Mouse (Mus musculus) embryo, embryonic 10.5 days (tissue): ENCODE data around the gene Scube2.

Experiments used
- DNase-seq: peaks from one replicate; pipeline ENCODE4 v3.0.0-alpha.2; 2015; ENCODE audit warnings: low spot score

The Scube2 gene

DNA sequence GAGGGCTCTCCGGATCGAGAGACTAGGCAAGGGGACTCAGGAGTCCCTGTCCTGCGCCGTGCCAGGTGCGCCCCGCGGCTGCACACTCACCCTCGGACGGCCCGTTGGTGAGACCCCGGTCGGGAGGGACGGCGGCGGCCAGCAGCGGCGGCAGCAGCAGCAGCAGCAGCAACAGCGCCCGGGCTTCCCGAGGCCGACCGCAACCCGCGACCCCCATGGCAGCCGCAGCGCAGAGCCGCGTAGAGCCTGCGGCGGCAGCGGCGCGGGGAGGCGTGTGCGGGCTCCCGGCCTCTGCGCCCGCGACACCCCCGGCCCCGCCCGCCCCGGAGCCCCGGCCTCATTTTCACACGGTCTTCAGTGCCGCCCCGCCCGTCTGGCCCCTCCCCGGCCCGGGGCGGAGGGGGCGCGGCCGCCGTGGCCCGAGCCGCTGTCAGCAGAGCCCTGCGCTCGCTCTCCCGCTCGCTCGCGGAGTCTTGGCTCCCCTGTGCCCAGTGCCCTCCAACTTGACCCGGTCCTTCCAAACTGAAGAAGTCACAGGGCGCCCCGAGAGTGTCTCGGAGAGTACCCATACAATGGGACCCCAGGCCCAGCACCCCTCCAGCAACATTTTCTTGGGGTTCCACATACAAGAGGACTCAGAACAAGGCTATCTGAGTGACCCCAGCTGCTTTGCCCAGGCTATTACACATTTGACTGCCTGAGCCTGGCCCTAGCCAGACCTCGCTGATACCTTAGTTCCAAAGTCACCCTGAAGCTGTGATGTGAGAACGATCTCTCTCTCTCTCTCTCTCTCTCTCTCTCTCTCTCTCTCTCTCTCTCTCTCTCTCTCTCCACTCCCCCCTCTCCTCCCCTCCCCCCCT, at the start of gene Scube2:
TSS of gene Scube2 (minus strand) at position 310 of the 860 bp plus-strand sequence.
- peak; percentile 59 for DNase-seq

DNA sequence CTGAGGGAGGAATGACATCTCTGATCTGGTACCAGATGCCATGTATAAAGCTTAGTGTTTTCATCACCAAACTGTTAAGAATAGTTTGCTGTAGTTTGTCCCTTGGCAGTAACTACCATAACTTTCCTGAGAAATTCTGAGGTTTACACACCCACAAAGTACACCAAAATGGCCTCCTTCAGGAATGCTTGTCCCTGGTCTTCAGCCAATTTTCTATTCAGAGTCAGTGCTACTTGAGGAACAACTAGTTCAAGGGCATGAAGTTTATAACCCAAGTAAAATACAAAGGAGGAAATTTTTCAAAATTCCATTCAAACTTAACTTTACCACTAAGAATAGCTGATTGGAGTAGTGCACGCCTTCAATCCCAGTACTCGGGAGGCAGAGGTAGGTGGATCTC, 40.7 kb upstream of the Scube2 start:
- no peak for DNase-seq

DNA sequence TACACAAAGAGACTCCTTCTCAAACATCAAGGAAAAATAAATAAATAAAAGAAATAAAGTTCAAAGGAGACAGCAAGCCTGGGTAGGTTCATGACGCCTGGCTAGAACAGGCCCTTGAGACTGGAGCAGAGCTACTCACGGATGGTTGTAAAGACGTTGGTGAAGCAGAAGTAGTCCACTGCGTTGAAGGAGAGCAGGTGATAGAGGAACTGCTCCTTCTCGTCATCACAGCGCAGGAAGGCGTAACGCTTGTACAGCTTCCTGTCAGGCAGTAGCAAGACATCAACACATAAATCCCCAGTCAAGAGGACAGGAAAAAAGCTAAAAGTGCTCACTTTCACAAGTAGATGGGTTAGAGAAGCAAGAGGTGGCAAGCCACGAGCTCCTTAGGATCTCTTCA, 35.4 kb upstream of the Scube2 start:
- DNase-seq = no peak

DNA sequence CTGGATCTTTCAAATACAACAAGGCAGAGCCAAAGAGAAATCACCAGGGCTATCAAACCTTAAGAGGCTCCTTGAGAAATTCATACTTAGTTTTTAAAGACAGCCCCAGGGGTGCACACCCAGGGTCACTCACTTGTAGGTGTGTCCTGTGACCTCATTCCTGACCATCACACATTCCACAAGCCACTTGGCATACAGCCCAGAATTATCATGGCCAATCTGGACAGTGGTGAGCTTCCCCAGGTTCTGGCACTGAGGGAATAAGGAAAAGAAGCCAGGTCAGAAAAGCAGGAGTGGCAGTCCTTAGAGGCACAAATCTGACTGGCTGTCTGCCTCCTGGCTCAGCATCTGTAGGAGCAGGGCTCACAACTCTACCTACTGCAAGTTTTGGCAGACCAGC, 33.4 kb upstream of the Scube2 start:
- DNase-seq = no peak

DNA sequence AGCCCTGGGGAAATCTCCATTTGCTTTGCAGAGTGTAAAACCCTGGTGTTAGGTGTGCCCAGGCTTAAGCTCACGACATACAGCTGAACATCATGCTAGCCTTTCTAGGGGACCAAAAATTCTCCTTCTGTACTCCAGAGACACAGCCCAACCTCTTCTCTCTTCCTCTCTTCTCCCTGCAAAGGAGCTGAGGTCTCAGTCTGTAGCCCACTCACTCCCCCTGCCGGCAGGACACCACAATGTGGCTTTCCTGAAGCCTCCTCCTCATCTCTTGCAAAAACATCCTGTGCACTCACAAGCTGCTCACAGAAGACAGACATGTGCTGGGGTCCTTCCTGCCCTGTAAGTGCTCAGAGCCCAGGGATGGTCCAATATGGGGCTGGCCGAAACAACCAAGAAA, 27.1 kb upstream of the Scube2 start:
- DNase-seq = peak; percentile 86

DNA sequence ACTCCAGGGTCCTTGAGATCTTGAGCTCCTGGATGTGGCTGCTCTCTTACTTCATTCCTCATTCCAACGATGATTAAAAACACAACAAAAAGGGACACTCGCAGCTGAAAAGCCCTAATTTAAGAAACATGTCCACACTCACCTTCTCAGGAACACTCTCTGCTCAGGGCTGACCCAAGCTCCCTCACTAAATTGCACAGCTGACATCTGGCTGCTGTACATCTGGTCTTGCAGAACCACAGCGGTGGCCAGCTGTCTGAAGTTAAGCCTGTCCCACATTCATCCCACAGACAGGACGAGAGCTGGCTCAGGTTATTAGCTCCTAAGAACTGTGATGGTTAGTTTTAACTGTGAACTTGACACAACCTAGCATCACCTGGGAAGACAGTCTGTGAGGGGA, 26.3 kb upstream of the Scube2 start:
- DNase-seq = no peak

DNA sequence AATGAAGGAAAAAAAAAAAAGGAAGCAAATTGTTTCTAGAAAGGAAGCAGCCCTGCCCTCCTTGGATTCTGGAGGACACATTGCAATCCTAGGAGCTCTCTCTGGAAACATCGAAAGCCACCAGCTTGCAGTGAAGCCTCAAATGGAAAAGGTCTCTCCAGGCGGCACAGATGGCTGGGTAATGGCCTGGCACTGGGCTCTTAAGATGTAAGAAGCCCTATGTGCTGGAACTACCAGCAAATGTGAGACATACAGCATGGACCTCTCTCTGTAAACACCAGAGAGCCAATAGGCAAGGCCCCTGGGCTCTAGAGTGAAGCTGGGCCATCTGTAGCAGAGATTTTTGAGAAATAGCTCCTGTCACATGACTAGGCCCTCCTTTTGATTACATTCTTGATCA, 24.8 kb upstream of the Scube2 start:
- DNase-seq = no peak

DNA sequence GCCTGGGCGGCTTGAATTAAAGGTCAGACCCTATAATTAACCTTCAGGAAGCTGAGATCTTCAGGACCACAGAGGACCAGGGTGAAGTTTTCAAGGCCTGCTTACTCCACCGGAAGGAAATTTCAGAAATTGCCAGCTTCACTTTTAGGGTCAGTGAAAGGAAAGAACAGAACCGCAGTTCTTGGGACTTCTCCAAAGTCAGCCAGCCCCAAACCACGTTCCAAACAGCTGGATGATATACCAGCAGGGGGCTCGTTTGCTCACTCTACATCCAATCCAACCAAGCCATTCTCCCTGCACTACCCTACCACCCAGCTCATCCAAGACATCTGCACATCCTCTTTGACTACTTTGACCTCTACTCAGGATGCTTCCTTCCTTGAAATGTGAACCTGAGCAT, 23.8 kb upstream of the Scube2 start:
- no peak for DNase-seq

DNA sequence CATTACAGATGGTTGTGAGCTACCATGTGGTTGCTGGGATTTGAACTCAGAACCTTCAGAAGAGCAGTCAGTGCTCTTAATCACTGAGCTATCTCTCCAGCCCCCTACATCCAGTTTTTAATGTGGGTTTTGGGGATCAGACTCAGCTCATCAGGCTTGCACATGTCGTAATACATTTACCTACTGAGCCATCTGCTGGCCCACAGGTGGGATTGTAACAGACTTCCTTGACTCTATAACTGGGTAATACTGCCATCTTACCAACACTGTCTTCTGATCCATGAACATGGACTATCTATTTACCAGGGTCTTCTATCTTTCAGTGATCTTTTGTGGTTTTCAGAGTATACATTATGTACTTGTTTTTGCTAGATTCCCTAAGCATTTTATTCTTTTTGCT, 20.8 kb upstream of the Scube2 start:
- DNase-seq = no peak

DNA sequence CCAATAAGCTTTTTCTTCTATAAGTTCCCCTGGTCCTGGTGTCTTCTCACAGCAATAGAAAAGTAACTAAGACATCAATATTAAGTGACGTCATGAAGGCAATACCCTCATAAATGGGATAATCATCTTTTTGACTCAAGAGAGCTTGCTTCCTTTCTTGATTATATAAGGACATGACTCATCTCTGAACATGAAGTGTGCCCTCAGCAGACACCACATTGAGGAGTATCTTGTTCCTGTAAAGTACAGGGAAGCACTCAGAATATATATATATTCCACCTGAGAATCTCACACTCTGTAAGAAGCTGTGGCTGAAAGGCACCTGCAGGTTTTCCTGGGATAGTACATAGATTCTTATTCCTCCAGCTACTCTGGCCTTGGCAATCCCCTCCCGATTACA, 17.1 kb upstream of the Scube2 start:
- no peak for DNase-seq

DNA sequence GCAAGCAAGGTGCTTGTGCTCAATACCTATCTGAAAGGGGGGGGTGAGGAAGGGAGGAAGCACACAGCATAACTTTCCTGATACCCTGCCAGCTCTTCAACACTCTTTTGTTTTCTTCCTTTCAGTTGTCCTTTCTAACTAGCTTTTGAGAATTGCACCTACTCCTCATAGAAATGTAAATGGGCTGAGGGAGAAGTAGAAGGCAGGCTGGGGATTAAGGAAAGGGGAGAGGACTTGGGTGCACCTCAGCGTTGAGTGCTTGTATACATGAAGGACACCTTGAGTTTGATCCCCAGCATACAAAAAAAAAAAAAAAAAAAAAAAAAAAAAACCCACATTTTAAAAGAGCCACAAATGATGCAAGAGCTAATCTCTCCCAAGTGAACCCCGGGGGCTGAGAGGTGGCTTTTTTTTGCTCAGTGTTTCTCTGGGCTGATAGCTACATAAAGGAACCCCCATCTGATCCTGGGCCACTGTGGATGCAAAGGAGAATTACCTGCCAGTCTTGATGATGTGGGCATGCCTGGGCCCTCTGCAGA, 16.2 kb upstream of the Scube2 start:
- DNase-seq = no peak

DNA sequence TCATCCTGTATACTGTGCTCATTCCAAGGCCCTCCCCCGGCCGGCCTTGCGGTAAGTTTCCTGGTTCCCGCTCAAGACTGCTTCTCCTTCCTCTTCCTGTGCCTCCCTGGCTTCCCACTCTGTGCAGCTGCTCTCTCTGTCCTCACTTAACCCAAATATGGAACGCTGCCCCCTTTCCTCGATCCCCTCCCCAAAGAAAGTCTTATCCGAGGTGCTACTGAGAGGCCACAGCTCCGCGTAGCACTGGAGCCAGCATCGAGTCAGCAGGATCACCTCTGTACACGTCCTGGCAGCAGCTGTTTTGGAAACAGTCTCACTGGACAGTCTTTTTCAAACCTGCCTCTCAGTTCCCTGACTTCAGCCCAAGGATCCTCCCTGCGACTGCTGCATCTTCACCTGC, 13.7 kb upstream of the Scube2 start:
- no peak for DNase-seq

DNA sequence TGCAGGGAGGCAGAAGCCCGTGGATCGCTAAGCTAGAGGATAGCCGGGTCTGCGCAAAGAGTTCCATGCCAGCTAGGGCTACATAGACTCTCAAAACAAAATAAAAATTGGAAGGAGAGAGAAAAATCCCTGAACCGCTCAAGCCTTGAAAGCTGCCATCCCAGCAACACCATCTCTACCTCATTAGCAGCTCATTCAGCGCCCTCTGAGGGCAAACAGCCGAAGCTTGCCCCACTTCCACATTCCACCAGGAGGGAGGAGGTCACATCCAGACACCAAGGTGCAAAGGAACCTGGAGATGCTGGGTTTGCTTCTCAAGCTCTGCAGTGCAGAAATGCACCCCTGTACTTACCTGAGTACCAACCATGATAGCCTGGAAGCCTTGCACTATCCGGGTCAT, 10.6 kb upstream of the Scube2 start:
- no peak for DNase-seq

DNA sequence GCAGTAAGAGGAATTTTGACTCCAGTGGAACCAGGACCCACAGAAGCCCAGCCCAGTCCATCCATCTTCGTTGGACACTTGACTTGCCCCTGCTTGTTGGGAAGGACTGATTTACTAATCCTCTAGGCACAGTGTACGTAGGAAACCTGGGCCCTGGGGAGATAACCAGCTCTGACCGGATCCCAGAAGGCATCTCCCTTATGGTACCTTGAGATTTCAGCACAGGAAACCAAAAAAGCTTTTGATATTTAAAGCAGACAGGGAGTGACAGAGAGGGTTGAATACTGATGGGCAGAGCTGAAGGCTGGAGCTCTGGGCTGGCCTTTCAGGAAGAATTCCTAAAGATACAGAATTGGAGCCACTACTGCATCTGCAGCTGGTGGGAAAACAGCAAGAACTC, 10.1 kb upstream of the Scube2 start:
- DNase-seq = no peak

DNA sequence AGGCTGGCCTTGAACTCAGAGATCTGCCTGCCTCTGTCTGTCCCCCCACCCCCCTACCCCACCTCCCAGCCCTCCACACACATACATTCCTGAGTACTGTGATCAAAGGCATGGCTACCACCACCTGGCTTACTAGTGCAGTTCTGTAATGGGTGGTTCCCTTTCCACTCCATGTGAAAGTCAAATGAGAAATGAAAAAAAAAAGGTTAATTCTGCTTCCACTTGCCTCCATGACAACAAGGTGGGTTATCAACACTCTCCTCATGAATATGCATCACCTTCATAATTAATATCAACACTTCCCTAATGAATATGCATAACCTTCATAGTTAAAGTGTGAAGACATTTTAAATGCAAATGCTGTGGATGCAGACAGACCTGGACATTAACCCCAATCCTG, 9.6 kb upstream of the Scube2 start:
- DNase-seq = no peak

DNA sequence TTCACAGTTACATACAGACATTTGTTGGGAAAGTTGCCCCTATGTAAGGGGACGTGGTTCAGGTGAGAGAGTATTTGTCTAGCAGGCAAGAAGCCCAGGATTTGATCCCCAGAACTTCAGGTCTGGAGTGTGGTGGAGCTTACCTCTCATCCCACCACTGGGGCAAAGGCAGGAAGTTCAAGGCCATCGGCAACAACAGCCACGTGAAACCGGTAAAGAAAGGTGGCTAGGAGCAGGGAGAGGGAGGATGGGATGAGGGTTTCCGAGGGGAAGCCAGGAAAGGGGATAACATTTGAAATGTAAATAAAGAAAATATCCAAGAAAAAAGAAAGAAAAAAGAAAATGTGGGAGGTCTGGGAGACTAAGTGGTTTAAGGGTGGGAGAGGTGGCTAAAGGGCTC, 7.7 kb upstream of the Scube2 start:
- DNase-seq = no peak

DNA sequence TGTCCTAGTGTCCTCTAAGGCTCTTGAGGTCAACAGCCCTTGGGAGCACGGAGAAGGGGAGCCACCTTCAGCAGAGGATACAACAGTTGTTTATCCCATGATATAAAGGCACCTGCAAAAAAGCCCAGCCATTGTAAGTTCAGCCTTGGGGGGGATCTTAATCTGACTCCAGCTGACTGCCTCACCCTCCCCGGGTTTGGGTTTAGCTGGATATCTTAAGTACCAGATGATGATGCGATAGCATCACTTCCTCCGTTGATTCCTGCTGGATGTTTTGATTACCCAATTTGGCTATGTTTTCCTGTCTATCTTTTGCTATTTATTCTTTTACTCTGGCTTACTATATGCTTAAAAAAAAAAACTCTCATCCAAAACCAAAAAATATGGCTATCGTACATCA, 5.8 kb upstream of the Scube2 start:
- DNase-seq = no peak

DNA sequence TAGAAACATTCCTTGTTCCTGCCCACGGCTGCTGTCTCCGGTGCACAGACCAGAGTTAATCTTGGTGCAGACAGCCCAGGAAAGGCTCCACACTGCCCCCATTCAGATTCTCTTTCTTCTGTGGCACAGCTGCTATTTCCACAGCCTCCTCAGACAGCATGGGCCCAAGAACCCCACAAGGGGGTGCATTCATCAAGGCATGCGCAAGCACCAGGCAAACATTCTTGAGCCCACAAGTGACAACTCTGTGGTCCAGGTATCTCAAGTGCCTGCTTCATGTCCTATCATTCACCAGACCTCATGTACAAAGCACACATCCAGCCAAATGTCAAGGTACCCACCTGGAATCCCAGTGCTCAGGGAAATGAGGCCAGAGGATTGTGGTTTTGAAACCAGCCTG, 3.0 kb upstream of the Scube2 start:
- peak; percentile 54 for DNase-seq

DNA sequence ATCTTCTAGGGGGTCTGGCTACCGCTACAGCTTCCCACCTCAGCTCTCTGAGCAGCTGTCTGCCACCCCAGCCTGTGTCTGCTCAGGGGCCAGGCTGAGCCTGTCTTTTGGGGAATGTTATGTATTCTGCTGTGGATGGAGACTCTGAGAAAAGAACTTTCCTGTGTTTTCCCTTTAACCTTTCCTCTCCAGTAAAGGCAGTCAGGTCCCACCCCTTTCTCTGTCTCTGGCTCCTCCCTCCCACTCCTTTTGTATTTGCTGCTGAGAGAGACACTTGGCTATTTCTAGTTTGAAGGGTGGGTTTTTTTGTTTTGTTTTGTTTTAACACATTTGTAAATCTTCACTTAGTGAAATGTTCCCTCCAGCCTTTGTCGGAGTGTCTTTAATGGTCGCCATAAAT, 1.2 kb upstream of the Scube2 start:
- peak; percentile 72 for DNase-seq

DNA sequence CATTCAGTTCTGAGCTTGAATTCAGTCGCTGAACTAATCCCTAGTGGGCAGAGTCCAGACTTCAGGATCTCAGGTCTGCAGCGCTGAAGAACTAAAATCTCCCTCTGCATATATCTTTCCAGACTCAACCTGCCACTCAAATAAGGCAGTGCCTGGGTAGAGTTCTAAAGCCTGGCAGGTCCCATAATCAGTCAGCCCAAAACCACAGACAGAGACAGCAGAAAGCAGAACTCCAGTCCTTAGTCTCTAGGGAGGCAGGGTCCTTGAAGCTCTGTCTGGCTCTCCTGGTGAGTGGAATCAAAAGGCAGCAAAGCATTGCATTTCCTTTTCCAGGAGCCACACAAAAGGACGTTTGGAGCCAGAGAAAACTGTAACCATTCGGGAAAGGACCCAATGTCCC, 1.9 kb downstream of the Scube2 start:
- DNase-seq = no peak

DNA sequence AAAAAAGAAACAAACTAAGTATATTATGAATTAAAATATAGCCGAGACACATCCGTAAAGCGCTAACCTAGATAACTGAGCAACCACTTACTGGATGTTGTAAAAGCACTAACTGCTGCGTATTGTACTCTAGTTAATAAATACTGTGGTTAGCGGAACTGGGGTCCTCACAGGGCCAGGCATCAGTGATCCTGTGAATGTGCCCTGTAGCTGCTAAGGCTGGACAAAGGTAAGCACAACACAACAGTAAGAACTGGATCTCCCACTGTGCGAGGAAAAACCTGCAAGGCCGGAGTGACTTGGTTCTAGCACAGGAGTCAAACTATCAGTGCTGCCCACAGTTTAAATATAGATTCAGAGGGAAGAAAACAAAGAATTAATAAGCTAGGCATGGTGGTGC, 5.3 kb downstream of the Scube2 start:
- DNase-seq = no peak

DNA sequence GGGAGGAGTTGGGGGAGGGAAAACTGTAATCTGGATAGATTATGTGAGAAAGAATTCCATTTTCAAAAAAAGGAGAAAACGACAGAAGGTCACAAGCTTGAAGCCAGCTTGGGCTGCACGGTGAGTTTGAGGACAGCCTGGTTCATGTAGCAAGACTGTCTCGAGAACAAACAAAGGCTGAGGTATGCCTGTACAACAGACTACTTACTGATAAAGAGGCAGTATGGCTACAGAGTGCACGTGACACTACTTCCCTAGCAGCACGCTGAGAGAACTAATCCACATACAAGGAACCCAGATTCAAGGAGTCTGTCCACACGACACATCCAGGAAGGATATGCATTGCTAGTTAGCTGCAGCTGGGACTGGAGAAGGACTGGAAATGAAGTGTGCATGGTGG, 6.1 kb downstream of the Scube2 start:
- no peak for DNase-seq

DNA sequence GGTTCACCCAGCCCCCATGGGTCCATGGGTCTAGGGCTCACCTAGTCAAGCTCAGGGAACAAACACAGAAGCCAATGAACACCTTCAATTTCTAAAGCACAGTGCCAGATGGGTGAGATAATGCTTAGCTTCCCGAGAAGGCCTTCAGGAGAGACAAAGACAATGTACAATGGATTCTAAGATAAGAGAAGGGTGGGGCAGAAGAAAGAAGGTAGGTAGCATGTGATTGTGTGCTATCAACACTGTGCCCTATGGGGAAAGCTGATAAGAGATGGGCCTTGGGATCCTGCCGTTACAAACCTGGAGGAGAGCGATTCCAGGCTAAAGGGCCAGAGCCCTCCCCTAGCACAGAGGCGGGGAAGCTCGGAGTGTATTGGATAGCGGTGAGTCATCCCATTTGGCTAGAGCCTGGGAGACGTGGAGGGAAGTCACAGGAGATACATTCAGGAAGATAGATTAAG, 12.7 kb downstream of the Scube2 start:
- DNase-seq = no peak

DNA sequence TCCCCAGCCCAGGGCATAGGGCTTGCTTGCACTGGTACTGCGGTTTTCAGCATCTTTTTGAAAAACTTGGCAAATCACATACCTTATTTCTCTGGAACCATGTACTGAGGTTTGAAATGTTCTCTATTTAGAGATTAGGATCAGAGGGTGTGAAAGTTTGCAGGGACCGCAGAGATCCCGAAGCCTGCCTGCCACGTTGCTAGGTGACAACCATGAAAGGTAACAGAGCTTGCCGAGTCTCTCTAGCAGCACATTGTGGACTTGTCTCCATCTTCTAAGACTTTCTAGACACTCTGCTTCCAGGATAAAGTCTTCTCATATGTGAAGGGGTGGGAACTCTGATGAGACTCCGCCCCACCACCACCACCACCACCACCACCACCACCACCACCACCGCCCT, 13.5 kb downstream of the Scube2 start:
- no peak for DNase-seq
